Mouse (Mus musculus): ENCODE measurements at regions not wholly inside any gene's neighbourhood (a gene's known extent, or its start where the extent isn't known, plus 50 kb on each side); places are given as distances from the start of the nearest gene placed in this dataset.

DNA sequence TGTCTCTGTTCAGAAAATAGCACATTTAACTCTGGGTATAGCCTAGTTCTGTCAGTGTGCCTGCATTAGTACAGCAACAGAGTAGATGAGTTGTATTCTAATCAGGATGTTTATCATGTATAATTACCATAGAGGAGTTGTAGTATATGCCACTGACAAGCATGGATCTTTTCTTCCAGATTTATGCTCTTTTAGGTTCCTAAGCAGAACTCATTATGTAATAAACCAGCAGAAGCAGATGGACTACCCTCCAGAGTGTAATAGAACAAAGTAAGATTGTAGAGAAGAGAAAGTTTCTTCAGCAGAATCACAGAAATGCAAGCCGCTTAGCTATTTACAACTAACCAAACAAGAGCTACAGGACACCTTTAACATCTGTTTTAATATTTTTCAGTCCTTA lies 517.2 kb upstream of the Epha5 start:
- no peak for DNase-seq

DNA sequence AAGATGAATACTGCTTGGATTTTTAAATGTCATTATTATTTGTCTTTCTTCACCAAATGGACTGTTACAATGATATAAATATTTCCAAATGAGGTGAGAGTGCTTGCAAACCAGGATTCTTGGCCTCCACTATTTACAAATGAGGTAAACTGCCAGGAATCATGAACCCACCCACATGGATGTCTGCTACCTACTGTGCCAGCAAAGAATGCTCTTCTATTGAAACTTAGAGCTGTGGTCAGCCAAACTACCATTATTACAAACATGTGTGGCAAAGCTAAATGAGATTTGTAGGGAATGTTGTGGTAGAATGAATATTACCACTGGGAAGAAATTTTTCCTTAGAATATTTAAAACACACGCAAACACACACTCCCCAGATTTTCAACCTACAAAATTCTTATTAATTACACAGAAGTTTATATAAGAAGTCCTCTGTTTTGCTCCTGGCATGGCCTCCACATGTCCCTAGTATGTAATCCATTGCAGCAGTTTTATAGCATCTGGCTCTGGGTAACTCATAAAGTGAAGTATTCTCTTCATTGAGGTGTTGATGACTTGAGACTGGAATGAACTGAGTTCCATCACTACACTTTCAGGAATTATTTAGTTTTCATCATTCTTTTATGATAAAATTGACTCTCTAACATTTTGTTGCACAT lies 500.6 kb upstream of the Epha5 start:
- DNase-seq = no peak

DNA sequence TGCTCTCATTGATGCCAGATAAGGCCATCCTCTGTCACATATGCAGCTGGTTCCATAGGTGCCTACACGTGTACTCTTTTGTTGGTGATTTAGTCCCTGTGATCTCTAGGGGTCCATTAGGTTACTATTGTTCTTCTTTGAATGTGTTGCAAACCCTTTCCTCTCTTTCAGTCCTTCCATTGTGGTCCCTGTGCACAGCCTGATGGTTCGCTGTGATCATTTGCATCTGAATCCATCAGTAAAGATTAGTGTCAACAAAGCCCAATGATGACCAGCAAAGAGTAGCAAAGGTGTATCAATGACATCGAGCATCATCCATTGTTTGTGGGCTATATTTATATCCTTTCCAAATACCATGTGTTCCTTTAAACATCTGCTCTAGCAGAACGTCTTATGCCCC lies 484.5 kb upstream of the Epha5 start:
- no peak for DNase-seq

DNA sequence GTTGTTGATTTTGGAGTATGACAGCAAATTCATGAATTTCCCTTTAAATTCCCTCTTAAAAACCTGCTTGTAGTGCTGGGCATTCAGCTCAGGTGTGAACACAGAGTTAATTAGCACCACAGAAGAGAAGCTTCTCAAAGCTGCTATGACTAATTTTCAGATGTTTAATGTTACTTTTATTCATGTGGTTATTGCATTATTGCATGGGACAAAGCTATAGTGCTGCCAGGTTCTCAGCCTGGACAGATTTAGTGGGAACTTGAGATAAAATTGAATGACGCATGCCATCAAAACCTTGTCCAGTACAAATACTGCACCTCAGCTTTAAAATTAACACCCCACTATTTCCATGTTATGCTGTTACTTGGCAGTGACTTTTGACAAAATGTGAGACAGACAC lies 480.4 kb upstream of the Epha5 start:
- no peak for DNase-seq

DNA sequence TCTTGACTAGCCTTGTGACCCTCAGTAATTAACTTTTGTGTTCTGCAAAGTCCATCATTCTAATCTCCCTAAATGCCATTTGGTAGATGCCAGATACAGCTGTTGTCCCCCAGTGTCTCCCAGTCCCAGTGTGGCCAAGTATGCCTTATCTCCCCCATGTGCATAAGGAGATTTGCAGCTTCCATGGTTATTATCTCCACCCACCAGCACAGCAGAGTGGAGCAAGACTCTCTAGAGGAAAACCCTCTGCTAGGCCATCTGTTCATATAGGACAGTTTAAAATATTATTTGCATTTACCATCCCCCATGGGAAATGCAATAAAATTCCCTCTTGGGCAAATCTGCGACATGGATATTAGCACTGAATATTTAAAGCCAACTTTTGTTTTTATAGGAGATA lies 436.4 kb upstream of the Epha5 start:
- DNase-seq = no peak

DNA sequence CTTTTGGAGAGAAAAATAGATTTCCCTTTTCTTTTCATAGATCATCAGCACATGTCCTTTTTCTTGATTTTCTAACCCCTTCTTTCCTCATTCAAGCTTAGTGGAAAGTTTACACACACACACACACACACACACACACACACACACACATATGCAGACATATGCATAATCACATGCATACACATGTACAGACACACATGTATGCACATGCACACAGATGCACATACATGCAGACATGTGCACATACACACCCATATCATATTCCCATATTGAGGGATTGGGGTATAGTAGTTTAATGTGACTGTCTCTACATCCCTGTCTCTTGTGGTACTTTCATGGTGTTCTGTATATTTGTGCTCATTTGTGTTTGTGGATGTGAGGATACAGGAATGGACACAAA lies 432.0 kb upstream of the Epha5 start:
- DNase-seq = no peak

DNA sequence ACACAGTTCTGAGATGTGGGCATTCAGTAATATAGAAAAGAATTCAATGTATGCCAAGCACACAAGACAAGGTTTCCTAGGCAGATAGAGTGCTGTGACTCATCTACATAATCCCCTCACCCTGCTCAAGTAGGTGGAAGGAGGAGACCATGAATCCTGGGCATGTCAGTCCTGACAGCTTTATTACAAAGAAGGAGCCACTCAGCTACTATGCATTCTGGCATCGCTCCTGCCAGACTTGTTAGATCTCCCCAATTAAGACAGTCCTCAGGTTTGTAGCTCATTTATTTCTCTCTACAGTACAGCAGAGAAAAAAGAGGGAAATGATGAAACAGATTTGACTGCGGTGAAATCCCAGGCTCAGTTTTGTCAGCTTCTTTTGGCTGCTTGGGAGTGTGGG lies 431.6 kb upstream of the Epha5 start:
- no peak for DNase-seq

DNA sequence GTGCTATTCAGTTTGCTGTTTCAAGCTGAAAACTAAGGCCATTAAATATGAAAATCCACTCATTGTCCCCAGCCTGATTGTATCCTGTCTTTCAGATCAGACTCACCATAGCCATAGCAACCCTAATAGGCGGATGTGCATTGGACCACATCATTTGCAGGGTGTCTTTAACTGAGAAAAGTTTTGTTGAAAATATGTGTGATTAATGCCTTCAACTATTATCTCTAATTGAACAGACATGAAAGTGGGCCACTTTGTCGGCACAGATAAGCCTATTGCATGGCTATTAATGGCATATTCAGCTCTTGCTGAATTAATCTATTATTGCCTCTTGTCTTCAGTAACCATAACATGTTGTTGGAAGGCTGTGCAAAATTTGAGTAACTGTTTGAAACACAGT lies 394.3 kb upstream of the Epha5 start:
- DNase-seq = no peak

DNA sequence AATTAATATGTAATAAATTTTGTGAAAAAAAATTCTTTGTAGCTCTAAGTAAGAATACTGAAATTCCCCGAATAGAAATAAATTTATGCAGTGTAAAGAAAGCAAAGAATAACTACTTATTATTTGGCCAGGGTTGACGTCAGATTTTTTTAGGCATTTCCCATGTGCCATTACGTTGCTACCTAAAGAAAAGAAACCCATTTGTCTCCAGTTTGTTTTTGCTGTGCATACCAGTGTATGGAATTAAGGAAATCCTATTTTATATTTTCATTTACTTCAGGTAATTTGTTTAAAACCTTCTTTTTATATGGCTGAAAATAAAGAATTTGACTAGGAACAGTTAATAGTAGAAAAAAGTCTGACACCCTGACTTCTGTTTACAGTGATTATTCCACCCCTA lies 393.7 kb upstream of the Epha5 start:
- DNase-seq = no peak

DNA sequence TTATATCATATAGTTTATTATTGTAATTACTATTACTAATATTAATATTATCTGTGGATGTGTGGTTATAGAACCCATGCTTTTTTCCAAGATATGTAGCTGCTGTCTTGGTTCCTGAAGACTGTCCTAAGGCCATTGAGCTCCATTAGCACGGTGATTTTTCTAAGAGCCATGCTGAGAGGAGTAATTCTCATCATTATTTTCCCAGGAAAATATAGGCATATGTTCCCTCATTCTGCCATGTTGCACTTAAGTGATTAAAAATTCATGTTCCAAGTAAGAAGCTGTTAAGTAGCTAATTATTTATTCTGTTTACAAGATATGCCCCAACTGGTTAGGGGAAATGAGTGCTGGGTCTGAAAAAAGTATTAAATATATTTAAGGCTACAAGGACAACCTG lies 345.4 kb upstream of the Epha5 start:
- no peak for DNase-seq

DNA sequence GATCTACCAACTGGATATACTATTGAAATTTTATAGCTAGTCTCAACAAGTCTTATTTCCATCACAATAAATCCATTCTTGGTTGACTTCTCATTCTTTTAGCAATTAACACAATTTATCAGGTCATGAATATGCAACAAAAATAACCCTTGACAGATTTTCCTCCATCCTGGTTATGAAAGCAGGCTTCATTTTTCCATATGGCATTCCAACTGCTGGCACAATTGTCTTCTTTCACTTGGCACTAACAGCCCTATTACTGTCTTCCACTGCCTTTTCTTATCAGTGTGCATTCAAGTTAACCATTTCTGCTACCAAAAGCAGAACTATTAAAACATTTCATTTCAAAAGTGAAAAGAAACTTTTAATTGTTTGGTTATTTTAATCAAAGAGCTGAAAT lies 334.9 kb upstream of the Epha5 start:
- peak; percentile 34 for DNase-seq

DNA sequence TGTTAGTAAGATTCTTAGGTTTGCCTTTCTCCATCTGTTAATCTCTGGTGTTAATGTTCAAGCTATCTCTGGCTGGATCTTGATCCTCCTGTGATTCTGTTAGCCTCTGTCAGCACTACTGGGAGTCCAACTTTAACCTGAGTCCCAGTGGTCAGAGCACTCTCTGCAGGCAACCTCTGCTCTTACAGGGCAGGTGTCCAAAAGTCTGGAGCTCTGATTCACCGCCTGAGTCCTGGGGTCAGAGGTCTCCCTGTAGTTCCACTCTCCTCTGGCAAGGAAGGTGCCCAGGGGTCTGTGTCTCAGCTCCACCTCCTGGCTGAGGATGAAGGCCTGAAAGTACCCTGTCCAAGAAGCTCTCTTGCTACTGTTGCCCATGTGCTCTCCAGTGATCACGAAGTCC lies 288.3 kb upstream of the Epha5 start:
- DNase-seq = no peak

DNA sequence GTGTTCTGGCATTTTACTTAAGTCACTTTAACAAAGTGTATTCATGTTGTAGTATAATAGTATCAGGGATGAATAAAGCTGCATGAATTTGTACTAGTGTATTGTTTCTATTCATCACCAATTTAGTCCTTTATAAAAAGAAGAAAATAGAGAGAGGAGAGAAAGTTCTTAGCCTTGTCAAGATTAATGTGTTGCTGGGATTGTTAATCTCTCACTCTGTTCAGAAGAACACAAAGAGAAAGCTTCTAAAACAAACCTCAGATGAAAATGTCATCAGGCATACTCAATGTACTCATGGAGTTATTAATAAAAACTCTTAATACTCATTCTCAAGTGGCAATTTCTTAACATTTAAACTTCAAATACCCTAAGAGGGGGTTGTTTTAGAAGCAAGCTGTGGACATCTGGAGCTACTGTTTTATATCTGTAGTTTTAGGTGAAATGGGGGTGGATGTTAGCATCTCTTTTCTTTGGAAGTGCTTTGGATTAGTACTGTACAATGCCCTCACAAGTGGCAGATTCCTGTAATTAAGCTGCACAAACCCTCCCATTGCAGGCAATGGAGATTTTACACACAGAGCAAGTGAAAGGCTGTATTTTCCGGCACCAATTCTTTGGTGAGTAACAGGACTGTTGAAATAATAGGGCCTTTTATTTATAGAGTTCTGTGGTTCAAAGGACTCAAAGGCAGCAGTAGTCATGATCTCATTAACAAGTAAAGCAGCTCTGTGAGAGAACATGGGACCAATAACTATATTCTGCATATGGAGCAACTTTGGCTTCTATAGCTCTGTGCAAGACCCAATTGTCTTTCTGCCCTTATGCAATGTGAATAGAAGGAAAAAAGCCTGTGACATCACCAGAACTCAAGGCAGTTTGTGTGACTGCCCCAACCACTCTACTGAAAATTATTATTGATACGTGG lies 273.4 kb upstream of the Epha5 start:
- no peak for DNase-seq

DNA sequence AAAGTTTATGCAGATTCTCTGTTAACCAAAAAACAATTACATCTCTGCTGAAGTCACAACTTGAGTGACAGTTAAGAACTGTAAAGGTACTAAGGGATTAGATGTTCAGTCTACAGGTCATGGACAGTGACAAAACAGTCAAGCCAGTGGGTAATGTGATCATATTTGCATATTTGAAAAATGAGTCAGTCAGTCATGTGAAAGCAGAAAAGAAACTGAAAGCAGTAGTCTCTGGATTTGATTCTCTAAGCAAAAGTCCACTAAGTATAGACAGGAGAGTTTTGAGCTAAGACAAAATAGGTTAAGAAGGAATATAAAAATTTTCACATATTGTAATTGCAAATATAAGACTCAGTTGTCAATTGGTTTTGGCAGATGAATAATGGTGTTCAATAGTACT lies 270.4 kb upstream of the Epha5 start:
- DNase-seq = no peak

DNA sequence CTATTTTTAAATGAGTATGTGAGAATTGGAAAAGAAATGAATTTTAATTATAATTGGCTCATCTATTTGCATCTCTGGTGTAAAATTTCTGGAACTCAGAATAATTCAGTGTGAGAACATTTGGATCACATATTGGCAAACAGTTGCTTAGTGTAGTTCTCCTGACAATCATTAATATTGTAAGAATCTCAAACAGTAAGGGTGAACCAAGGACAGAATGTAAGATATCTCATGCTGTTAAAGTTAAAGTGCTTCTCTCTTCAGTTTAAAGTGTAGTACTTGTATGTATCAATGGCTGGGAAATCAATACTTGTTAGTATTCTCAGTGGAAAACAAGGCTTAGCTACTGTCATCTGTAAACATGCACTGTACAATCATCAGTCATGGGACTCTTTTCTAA lies 238.0 kb upstream of the Epha5 start:
- DNase-seq = no peak

DNA sequence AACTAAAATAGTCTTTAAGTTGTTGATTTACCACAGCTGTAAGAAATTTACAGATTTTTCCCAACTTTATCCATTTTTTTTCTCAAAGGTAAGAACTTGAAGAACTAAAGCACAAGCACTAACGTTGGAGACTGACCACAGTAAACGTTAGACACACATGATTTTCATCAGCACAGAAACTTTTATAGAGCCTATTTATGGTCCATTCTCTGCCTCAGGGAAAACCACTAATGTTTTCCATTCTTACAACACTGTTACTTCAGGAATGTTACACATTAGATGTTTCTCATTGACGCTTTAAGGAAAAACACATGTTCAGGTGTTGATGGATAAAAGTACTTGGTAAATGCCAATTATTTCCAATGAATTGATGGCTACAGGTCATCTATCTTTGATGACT lies 218.3 kb upstream of the Epha5 start:
- DNase-seq = no peak

DNA sequence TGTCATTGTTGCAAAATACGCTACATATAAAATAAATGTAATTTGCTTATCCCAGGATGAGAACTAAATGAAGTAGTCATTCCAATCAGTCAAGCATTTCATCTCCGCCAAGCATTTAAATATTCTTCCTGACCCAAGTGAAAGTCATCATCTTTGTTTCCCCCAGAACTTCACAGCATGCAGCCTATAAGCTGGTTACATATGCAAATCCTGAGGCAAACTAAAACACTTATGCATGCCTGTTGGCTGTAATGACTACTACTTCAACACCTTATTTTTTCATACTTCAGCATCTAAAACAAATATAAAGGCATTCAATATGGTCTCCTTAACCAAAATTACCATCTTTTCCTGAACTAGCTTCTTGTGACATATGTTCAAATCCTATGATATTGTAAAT lies 215.7 kb upstream of the Epha5 start:
- DNase-seq = no peak

DNA sequence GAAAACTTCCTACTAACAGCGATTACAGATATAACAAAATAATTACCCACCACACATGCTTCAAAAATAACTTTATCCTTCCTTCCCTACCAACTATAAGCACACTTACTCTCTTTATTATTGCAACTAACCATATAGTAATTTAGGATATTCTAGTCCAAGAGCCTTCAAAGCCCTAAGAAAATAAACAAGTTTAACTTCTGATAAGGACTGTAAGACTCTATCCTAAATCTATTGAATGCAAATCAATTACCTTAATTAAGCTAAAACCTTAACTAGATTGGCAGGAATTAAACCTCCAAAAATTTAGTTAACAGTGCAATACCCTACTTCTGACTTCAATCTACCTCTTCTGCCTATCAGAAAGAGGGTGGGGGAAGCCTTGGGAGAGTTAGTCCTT lies 201.0 kb upstream of the Epha5 start:
- no peak for DNase-seq

DNA sequence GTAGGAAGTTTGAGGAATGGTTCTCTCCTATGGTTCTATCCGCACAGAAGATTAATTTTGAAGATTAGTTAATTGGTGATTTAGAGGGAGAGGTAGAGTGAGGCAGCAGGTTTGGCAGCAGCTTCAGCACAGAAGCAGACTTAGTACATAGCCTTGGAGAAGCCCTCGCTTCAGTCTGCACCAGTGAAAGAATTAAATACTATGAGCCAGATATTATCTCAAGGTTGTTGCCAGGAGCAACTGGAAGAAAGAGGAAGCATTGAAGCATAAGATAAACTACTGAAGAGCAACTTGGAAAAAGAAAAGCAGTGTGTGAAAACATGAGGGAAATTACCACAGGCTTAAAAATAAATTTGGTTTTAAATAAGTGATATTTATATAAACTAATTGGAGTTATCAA lies 191.5 kb upstream of the Epha5 start:
- no peak for DNase-seq

DNA sequence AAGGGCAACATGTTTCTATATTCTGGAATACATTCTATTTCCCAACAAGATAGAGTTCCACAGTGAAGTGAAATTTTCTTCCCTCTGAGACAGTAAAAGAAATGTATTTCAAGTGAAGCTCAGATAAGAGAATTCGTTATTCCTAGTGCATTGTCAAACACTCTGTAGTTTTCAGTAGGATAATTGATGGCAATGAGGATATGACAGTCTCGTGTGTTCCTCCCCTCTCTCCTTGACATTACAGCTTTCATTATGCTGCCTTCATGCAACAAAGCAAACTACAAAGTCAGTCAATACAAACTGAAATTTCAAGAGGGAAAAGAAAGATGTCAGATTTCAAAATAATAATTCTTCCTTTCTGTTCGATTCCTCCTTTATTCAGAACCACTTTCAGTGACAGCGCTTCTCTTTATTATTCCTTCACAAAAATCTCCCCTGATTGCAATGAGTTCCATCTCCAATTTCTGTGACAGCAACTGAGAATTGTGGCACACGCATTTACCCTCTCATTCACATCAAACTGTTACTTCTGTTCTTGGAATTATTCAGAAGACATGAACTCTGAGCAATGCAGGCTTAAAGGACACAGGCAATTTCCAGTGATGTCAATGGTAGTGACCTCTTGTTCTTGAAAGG lies 148.2 kb upstream of the Epha5 start:
- no peak for DNase-seq

DNA sequence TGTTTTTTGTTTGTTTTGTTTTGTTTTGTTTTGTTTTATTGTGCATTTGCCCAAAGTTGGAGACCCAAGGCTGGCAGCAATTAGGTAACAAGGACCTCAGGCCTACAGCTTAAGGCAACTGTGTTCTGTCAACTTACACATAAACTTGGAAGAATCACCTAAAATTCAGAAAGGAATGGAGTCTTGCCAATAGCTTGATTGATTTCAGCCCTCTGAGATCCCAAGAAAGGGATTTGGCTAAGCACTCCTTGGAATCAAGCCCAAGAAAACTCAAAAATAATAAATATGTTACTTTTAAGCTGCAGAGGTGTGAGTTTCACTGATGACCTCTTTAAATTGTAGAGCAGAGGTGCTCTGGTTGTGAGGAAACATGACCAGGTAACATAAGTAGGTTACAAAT lies 102.7 kb upstream of the Epha5 start:
- DNase-seq = no peak

DNA sequence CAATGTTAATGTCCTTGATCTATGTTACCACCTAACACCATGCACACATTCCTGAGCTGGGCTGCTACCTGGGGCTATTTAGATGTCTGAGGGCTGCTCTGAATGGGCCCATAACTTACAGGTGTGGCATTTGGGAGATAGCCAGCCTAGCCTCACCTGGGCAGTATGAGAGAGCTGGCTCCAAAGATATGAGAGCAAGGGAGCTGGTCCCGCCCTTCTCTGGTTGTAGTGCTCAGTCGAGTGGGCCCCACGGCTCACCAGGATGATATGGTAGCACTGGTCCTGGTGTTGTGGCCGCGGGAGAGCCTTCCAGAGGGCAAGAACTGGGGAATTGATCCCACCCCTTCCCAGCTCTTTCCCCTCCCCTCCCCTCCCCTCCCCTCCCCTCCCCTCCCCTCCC lies 93.0 kb upstream of the Epha5 start:
- no peak for DNase-seq

DNA sequence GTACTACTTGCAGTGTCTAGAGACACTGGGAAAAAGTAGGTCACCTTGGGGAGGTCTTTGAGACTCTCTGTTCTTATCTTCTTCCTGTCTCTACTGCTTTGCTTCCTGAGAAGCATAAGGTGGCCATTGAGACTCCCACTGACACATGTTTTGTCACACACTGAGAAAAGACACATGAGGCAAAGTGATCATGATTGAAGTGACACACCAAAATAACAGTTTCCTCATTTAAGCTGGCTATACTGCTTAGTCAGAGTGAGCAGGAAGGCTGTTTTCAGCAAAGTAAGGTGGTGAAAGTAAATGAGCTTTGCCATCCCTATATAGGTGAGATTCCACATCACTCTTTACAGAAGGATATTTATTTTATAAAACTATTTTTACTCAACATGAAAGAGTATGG lies 63.8 kb upstream of the Epha5 start:
- DNase-seq = no peak

Data from cerebellum, adult 9-10 months (tissue).